Mouse (Mus musculus) ES-E14 (cell line): Measurements from ENCODE around the gene Clstn2.

Experiments used
- CHD2 ChIP-seq: IDR thresholded peaks from 2 replicates; pipeline ENCODE4 v1.6.1; 2014; ENCODE audit warnings: mild to moderate bottlenecking, low read depth, low read length, inconsistent platforms
- ZC3H11A ChIP-seq: IDR thresholded peaks from 2 replicates; pipeline ENCODE4 v1.6.1; 2012; ENCODE audit warnings: low read depth, mild to moderate bottlenecking, inconsistent platforms, low read length, borderline replicate concordance
- ZNF384 ChIP-seq: IDR thresholded peaks from 2 replicates; pipeline ENCODE4 v1.6.1; 2012; ENCODE audit warnings: low read depth, low read length, inconsistent platforms

DNA sequence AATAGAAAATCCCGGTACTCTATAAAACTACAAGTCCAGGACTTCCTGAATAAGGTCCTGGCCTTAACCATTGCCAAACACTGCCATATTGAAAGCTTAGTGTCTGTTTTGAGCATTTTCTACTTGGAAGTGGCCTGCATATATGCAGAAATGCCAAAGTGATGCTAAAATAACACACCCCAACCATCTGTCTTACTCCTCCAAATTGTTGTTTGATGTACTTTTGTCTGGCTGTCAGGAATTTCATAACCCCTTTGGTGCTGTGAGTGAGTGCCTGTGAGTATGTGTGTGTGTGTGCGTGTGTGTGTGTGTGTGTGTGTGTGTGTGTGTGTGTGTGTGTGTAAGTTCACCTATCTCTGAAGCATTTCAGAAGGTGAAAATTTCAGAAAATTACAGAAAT lies 13.1 kb downstream of the Clstn2 start:
- TF ChIP-seq ZNF384 (no peak), ZC3H11A (no peak), CHD2 (no peak)
